Mouse (Mus musculus): Measurements from ENCODE around the gene Srek1ip1. TPM values are rescaled to one million over a fixed set of nuclear protein-coding genes. Genes with fewer than 3 reads are reported as not detected.

Gene Srek1ip1
- polyA plus RNA-seq, 1 experiment from 2014 or later, result 15.7 TPM

- 89% methylated on average over 1 of the region's 1 CpGs for WGBS (ENCODE audit: insufficient replicate concordance)
- Histone ChIP-seq H3K4me2 (peak overlapping the region; percentile 36), H3K4me3 (ENCODE audit: low read depth, low read length) (no peak overlapping the region), H3K27ac (ENCODE audit: low read depth, low read length) (no peak overlapping the region), H3K4me1 (ENCODE audit: control insufficient read depth, insufficient read depth, low read length) (peaks cover 12% of the 10 kb centered on the region), H3K9ac (ENCODE audit: low read depth, low read length) (no peak overlapping the region), H3K9me3 (replicated peaks; ENCODE audit: control insufficient read depth, low read length) (no peaks in the 10 kb centered on the region), H3K36me3 (ENCODE audit: control insufficient read depth, insufficient read depth, low read length) (peaks cover under 1% of the 10 kb centered on the region; the same call in 1 of the 2 replicates), H3K27me3 (ENCODE audit: control insufficient read depth, insufficient read depth, low read length) (no peaks in the 10 kb centered on the region)
- ATAC-seq (replicated peaks; ENCODE audit: insufficient number of reproducible peaks, low FRiP score, low TSS enrichment), result no peak
Measured at GRCm38 (mm10) chr13:104821908-104822307, 29.6 kb downstream of the Srek1ip1 start.

GRCm38 (mm10) chr13:104822411-104822838 is 30.1 kb downstream of the Srek1ip1 start:
- Histone ChIP-seq H3K27me3 (ENCODE audit: control insufficient read depth, insufficient read depth, low read length) (no peaks in the 10 kb centered on the region), H3K4me1 (ENCODE audit: control insufficient read depth, insufficient read depth, low read length) (peaks cover 12% of the 10 kb centered on the region), H3K36me3 (ENCODE audit: control insufficient read depth, insufficient read depth, low read length) (peaks cover 5% of the 10 kb centered on the region), H3K9me3 (replicated peaks; ENCODE audit: control insufficient read depth, low read length) (no peaks in the 10 kb centered on the region), H3K9ac (ENCODE audit: low read depth, low read length) (no peak overlapping the region), H3K4me2 (peak overlapping the region; percentile 36), H3K4me3 (ENCODE audit: low read depth, low read length) (no peak overlapping the region), H3K27ac (ENCODE audit: low read depth, low read length) (0 out of 2 replicates have a peak overlapping the region, but pooled peaks have one; percentile 31)
- ATAC-seq (replicated peaks; ENCODE audit: insufficient number of reproducible peaks, low FRiP score, low TSS enrichment), result peak; percentile 28; the same call in 1 of the 2 replicates
- 14% methylated on average over 8 of the region's 8 CpGs for WGBS (ENCODE audit: insufficient replicate concordance)

GRCm38 (mm10) chr13:104825470-104825869 is 33.2 kb downstream of the Srek1ip1 start:
- no peak overlapping the region for H3K4me2 ChIP-seq
- H3K27me3 ChIP-seq (ENCODE audit: control insufficient read depth, insufficient read depth, low read length), result no peaks in the 10 kb centered on the region
- no peak overlapping the region for H3K4me3 ChIP-seq (ENCODE audit: low read depth, low read length)
- H3K4me1 ChIP-seq (ENCODE audit: control insufficient read depth, insufficient read depth, low read length), result peaks cover 4% of the 10 kb centered on the region
- peaks cover 24% of the 10 kb centered on the region for H3K36me3 ChIP-seq (ENCODE audit: control insufficient read depth, insufficient read depth, low read length)
- H3K27ac ChIP-seq (ENCODE audit: low read depth, low read length), result no peak overlapping the region
- no peak for ATAC-seq (replicated peaks; ENCODE audit: insufficient number of reproducible peaks, low FRiP score, low TSS enrichment)
- no peak overlapping the region for H3K9ac ChIP-seq (ENCODE audit: low read depth, low read length)
- no peaks in the 10 kb centered on the region; the same call in 1 of the 2 replicates for H3K9me3 ChIP-seq (replicated peaks; ENCODE audit: control insufficient read depth, low read length)
- WGBS (ENCODE audit: insufficient replicate concordance), result 42% methylated on average over 2 of the region's 2 CpGs

GRCm38 (mm10) chr13:104832811-104833210 is 40.5 kb downstream of the Srek1ip1 start:
- H3K36me3 ChIP-seq (ENCODE audit: control insufficient read depth, insufficient read depth, low read length), result peaks cover 21% of the 10 kb centered on the region

GRCm38 (mm10) chr13:104837628-104838027 is 45.3 kb downstream of the Srek1ip1 start:
- Histone ChIP-seq H3K27me3 (ENCODE audit: control insufficient read depth, insufficient read depth, low read length) (no peaks in the 10 kb centered on the region), H3K4me1 (ENCODE audit: control insufficient read depth, insufficient read depth, low read length) (no peaks in the 10 kb centered on the region), H3K9me3 (replicated peaks; ENCODE audit: control insufficient read depth, low read length) (no peaks in the 10 kb centered on the region), H3K36me3 (ENCODE audit: control insufficient read depth, insufficient read depth, low read length) (0 out of 2 replicates have a peak, but pooled peaks cover 6% of the 10 kb centered on the region), H3K4me2 (no peak overlapping the region), H3K4me3 (ENCODE audit: low read depth, low read length) (no peak overlapping the region), H3K9ac (ENCODE audit: low read depth, low read length) (no peak overlapping the region), H3K27ac (ENCODE audit: low read depth, low read length) (no peak overlapping the region)
- WGBS (ENCODE audit: insufficient replicate concordance), result 61% methylated on average over 7 of the region's 7 CpGs
- no peak for ATAC-seq (replicated peaks; ENCODE audit: insufficient number of reproducible peaks, low FRiP score, low TSS enrichment)

More at GRCm38 (mm10) chr13:104832811-104833210, 40.5 kb downstream of the Srek1ip1 start:
- H3K9ac ChIP-seq (ENCODE audit: low read depth, low read length), result no peak overlapping the region
- no peak overlapping the region for H3K27ac ChIP-seq (ENCODE audit: low read depth, low read length)
- no peaks in the 10 kb centered on the region for H3K27me3 ChIP-seq (ENCODE audit: control insufficient read depth, insufficient read depth, low read length)
- no peak overlapping the region for H3K4me2 ChIP-seq
- H3K9me3 ChIP-seq (replicated peaks; ENCODE audit: control insufficient read depth, low read length), result no peaks in the 10 kb centered on the region; the same call in 1 of the 2 replicates
- WGBS (ENCODE audit: insufficient replicate concordance), result 89% methylated on average over 13 of the region's 13 CpGs
- no peak overlapping the region for H3K4me3 ChIP-seq (ENCODE audit: low read depth, low read length)
- H3K4me1 ChIP-seq (ENCODE audit: control insufficient read depth, insufficient read depth, low read length), result no peaks in the 10 kb centered on the region
- ATAC-seq (replicated peaks; ENCODE audit: insufficient number of reproducible peaks, low FRiP score, low TSS enrichment), result no peak

- no peaks in the 10 kb centered on the region for H3K27me3 ChIP-seq (ENCODE audit: control insufficient read depth, insufficient read depth, low read length)
- no peaks in the 10 kb centered on the region for H3K9me3 ChIP-seq (replicated peaks; ENCODE audit: control insufficient read depth, low read length)
- WGBS (ENCODE audit: insufficient replicate concordance), result 64% methylated on average over 4 of the region's 4 CpGs
- H3K4me3 ChIP-seq (ENCODE audit: low read depth, low read length), result no peak overlapping the region
- no peaks in the 10 kb centered on the region for H3K4me1 ChIP-seq (ENCODE audit: control insufficient read depth, insufficient read depth, low read length)
- no peak overlapping the region for H3K9ac ChIP-seq (ENCODE audit: low read depth, low read length)
- no peak overlapping the region for H3K27ac ChIP-seq (ENCODE audit: low read depth, low read length)
- H3K4me2 ChIP-seq, result no peak overlapping the region
- no peak for ATAC-seq (replicated peaks; ENCODE audit: insufficient number of reproducible peaks, low FRiP score, low TSS enrichment)
- H3K36me3 ChIP-seq (ENCODE audit: control insufficient read depth, insufficient read depth, low read length), result 0 out of 2 replicates have a peak, but pooled peaks cover 2% of the 10 kb centered on the region
Measured at GRCm38 (mm10) chr13:104841937-104842336, 49.7 kb downstream of the Srek1ip1 start.

- Histone ChIP-seq H3K27ac (ENCODE audit: low read depth, low read length) (no peak overlapping the region), H3K4me1 (ENCODE audit: control insufficient read depth, insufficient read depth, low read length) (no peaks in the 10 kb centered on the region), H3K9ac (ENCODE audit: low read depth, low read length) (no peak overlapping the region), H3K27me3 (ENCODE audit: control insufficient read depth, insufficient read depth, low read length) (no peaks in the 10 kb centered on the region), H3K9me3 (replicated peaks; ENCODE audit: control insufficient read depth, low read length) (no peaks in the 10 kb centered on the region), H3K36me3 (ENCODE audit: control insufficient read depth, insufficient read depth, low read length) (no peaks in the 10 kb centered on the region), H3K4me3 (ENCODE audit: low read depth, low read length) (no peak overlapping the region), H3K4me2 (no peak overlapping the region)
- 85% methylated on average over 10 of the region's 13 CpGs for WGBS (ENCODE audit: insufficient replicate concordance)
- ATAC-seq (replicated peaks; ENCODE audit: insufficient number of reproducible peaks, low FRiP score, low TSS enrichment), result no peak
Measured at GRCm38 (mm10) chr13:104843295-104844089, 51.2 kb downstream of the Srek1ip1 start.

GRCm38 (mm10) chr13:104853645-104854044 is 61.4 kb downstream of the Srek1ip1 start:
- H3K27ac ChIP-seq (ENCODE audit: low read depth, low read length), result no peak overlapping the region
- no peak for ATAC-seq (replicated peaks; ENCODE audit: insufficient number of reproducible peaks, low FRiP score, low TSS enrichment)
- WGBS (ENCODE audit: insufficient replicate concordance), result 73% methylated on average over 2 of the region's 2 CpGs
- H3K9ac ChIP-seq (ENCODE audit: low read depth, low read length), result no peak overlapping the region
- H3K4me1 ChIP-seq (ENCODE audit: control insufficient read depth, insufficient read depth, low read length), result no peaks in the 10 kb centered on the region
- no peaks in the 10 kb centered on the region for H3K9me3 ChIP-seq (replicated peaks; ENCODE audit: control insufficient read depth, low read length)
- H3K27me3 ChIP-seq (ENCODE audit: control insufficient read depth, insufficient read depth, low read length), result no peaks in the 10 kb centered on the region
- no peaks in the 10 kb centered on the region for H3K36me3 ChIP-seq (ENCODE audit: control insufficient read depth, insufficient read depth, low read length)
- H3K4me2 ChIP-seq, result no peak overlapping the region
- H3K4me3 ChIP-seq (ENCODE audit: low read depth, low read length), result no peak overlapping the region
